Mouse (Mus musculus) neural tube, embryonic 11.5 days (tissue): ENCODE data around the gene Chst11. TPM values are rescaled to one million over a fixed set of nuclear protein-coding genes. Genes with fewer than 3 reads are reported as not detected.

Experiments
- ATAC-seq: fragments of 200-750 bp; cut with Nextera tagmentation; 2 replicates; pipeline ENCODE4 v1.8.0; 2017; ENCODE audit warnings: moderate number of reproducible peaks, mild to moderate bottlenecking, moderate TSS enrichment, moderate library complexity; ENCODE audit not compliant: insufficient read depth, low FRiP score, low TSS enrichment
- DNase-seq: peaks from one replicate; pipeline ENCODE4 v3.0.0-alpha.2; 2015; ENCODE audit warnings: low spot score
- H3K27ac ChIP-seq: fragments of 300-500 bp; sonication (generic); 2 replicates; pipeline ENCODE4 v1.5.1; 2014; ENCODE audit warnings: low read depth, mild to moderate bottlenecking, low read length
- H3K27me3 ChIP-seq: fragments of 300-500 bp; sonication (generic); 2 replicates; pipeline ENCODE4 v1.6.1; 2014; ENCODE audit warnings: mild to moderate bottlenecking, low read length, mixed read lengths; ENCODE audit not compliant: control insufficient read depth, insufficient read depth
- H3K36me3 ChIP-seq: fragments of 300-500 bp; sonication (generic); 2 replicates; pipeline ENCODE4 v1.6.1; 2014; ENCODE audit warnings: mild to moderate bottlenecking, low read length, moderate library complexity, mixed read lengths; ENCODE audit not compliant: control insufficient read depth, insufficient read depth
- H3K4me1 ChIP-seq: fragments of 300-500 bp; sonication (generic); 2 replicates; pipeline ENCODE4 v1.6.1; 2014; ENCODE audit warnings: low read length, mixed read lengths; ENCODE audit not compliant: control insufficient read depth, insufficient read depth
- H3K4me2 ChIP-seq: fragments of 300-500 bp; sonication (generic); 2 replicates; pipeline ENCODE4 v1.6.1; 2014; ENCODE audit warnings: low read depth, mild to moderate bottlenecking, moderate library complexity
- H3K4me3 ChIP-seq: fragments of 300-500 bp; sonication (generic); 2 replicates; pipeline ENCODE4 v1.5.1; 2014; ENCODE audit warnings: low read depth, low read length
- H3K9ac ChIP-seq: fragments of 300-500 bp; sonication (generic); 2 replicates; pipeline ENCODE4 v1.6.1; 2014; ENCODE audit warnings: mild to moderate bottlenecking, low read length
- H3K9me3 ChIP-seq: fragments of 300-500 bp; sonication (generic); 2 replicates; pipeline ENCODE4 v1.6.1; 2016; ENCODE audit warnings: low read length; ENCODE audit not compliant: control insufficient read depth
- WGBS: fragments of 180-500 bp; shearing (Covaris S2); extraction: QIAGEN DNeasy Blood & Tissue Kit; methylation state at CpG from one replicate; pipeline ENCODE4 v1.1.7; 2014; 5-methylcytosine and 5-hydroxymethylcytosine counted together
- polyA plus RNA-seq: library from polyadenylated mRNA; unstranded; fragments of >200 nt; fragmentation: Nextera tagmentation; extraction: Ambion mirVana; gene quantifications from 2 replicates; pipeline ENCODE4 v1.2.1, GENCODE M21; 2014

Gene Chst11
- polyA plus RNA-seq, 1 experiment from 2014 or later: 2.5 TPM

DNA sequence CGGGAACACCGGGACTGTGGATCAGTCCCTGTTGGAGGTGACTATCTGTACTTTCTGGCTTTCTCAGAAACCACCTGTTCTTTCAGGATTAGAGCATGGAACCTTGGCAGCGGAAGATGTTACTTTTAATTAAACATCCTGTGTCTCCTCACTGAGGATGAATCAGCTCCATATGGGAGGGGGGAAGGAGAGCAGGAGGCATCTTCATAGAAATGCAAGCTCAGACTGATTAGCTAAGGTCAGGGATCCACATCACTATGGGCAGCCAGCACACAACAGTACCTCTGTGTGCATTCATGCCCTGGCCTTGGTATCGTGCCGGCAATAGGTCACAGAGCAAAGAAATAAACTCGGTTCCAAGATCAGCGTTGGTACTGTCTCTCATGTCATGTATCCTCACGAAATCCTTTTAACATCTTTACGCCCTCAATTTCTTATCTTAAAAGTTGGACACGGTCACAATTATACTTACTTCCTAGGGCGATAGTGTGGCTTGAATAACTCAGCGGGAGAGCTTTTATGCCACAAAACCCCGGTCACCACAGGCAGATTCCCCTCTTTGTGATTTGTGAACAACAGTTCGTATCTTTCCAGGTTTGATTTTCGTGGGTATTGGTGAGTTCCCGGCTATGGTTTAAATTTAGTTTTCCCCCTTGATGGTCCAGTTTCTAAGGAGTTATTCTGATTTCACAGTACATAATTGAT, 148.7 kb downstream of the Chst11 start:
- Histone ChIP-seq H3K36me3 (no peaks in the 10 kb centered on the region), H3K4me3 (no peak overlapping the region), H3K4me2 (no peak overlapping the region; the same call in 1 of the 2 replicates), H3K4me1 (peaks cover 25% of the 10 kb centered on the region), H3K9ac (no peak overlapping the region), H3K27me3 (no peaks in the 10 kb centered on the region), H3K27ac (no peak overlapping the region), H3K9me3 (no peaks in the 10 kb centered on the region)
- DNase-seq (no peak), ATAC-seq (no peak)
- 25% methylated on average over 16 of the region's 16 CpGs for WGBS

DNA sequence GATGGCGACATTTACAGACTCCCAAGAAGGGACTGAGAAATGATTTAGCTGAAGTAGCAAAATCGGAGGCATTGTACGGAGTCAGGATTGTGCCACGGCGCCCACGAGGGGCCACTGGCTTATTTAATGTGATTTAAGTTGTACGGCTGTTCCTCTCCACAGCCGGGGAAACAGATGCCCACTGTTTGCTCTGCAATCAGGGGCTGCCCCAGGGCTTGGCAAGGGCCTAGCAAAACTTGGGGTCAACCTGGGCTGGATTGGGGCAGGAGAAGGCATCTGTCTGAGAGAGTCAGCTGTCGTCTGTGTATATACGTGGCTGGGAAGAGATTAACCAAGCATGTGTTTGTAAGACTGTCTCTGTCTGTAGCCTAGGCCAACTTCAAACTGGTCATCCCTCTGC, 149.6 kb downstream of the Chst11 start:
- Histone ChIP-seq H3K4me2 (no peak overlapping the region), H3K4me3 (no peak overlapping the region), H3K27me3 (no peaks in the 10 kb centered on the region), H3K9ac (no peak overlapping the region), H3K9me3 (no peaks in the 10 kb centered on the region), H3K4me1 (peaks cover 27% of the 10 kb centered on the region), H3K27ac (0 out of 2 replicates have a peak overlapping the region, but pooled peaks have one; percentile 39), H3K36me3 (no peaks in the 10 kb centered on the region)
- WGBS: 25% methylated on average over 10 of the region's 10 CpGs
- DNase-seq (no peak), ATAC-seq (no peak)

DNA sequence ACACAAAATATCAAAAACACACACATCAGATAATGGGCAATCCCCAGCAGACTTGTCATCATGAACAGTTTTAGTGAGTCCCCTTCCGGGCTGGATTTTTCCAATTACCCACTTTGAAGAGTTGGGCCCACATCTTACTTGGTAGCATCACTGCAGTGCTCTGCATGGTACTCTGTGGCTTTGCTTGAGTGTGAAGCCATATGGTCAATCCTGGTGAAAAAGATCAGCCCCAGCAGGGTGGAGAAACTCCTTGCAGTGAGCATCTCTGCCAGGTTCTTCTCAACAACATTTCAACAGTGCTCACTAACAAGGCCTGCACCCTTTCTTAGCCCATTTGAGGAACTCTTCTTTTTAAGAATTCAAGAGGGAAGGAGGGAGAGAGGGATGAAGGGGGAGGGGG, 150.7 kb downstream of the Chst11 start:
- Histone ChIP-seq H3K4me1 (peaks cover 29% of the 10 kb centered on the region), H3K4me2 (no peak overlapping the region), H3K36me3 (no peaks in the 10 kb centered on the region), H3K9ac (no peak overlapping the region), H3K9me3 (no peaks in the 10 kb centered on the region), H3K4me3 (no peak overlapping the region), H3K27me3 (no peaks in the 10 kb centered on the region), H3K27ac (no peak overlapping the region)
- WGBS: 86% methylated on average over 1 of the region's 1 CpGs
- ATAC-seq (no peak), DNase-seq (no peak)

DNA sequence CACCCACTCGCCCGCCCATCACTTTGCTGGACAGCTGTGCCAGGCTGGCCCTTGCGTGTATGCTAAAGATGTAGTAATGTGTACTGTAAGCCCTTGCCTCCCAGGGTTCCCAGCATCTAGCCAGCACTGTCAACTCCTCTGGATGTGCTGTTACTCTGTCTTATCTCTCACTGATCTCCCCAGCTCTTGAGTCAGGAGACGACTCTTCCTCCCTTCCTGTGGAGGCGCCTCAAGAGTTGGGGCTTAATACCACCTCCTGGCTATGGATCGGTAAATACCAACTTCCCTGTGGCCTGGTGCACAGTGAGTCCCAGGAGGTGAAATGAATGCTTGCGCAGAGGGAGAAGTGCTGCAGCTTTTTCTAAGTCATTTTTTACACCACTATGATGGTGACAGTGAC, 151.8 kb downstream of the Chst11 start:
- no peaks in the 10 kb centered on the region for H3K27me3 ChIP-seq
- 82% methylated on average over 7 of the region's 7 CpGs for WGBS

DNA sequence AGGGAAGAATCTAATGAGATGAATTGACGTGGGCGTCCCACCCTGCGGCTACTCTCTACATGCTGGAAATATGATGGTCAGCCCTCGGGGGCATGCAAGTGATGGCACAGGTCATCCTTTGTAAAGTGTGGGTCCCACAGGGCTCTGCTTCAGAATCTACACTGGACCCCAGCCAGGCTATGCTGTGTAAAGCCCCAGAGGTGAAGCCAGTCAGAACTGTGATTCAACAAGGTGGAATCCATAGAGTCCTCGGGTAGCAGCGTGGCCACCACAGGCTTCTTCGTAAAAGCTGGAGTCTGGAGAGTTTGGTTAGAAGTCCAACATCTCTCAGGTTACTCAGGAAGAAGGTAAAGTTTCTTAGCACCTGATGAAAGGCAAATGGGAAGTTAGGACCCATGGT, 154.0 kb downstream of the Chst11 start:
- ATAC-seq (no peak), DNase-seq (no peak)
- Histone ChIP-seq H3K4me1 (peaks cover 25% of the 10 kb centered on the region), H3K36me3 (no peaks in the 10 kb centered on the region), H3K27me3 (no peaks in the 10 kb centered on the region), H3K27ac (no peak overlapping the region), H3K9me3 (no peaks in the 10 kb centered on the region), H3K4me3 (no peak overlapping the region), H3K9ac (no peak overlapping the region), H3K4me2 (no peak overlapping the region)
- 87% methylated on average over 7 of the region's 7 CpGs for WGBS

More for the DNA sequence above, 151.8 kb downstream of the Chst11 start:
- no peak overlapping the region for H3K4me3 ChIP-seq
- no peak overlapping the region for H3K4me2 ChIP-seq
- H3K4me1 ChIP-seq: peaks cover 29% of the 10 kb centered on the region
- H3K9me3 ChIP-seq: no peaks in the 10 kb centered on the region
- ATAC-seq (no peak), DNase-seq (no peak)
- no peak overlapping the region for H3K27ac ChIP-seq
- no peak overlapping the region for H3K9ac ChIP-seq
- H3K36me3 ChIP-seq: no peaks in the 10 kb centered on the region

DNA sequence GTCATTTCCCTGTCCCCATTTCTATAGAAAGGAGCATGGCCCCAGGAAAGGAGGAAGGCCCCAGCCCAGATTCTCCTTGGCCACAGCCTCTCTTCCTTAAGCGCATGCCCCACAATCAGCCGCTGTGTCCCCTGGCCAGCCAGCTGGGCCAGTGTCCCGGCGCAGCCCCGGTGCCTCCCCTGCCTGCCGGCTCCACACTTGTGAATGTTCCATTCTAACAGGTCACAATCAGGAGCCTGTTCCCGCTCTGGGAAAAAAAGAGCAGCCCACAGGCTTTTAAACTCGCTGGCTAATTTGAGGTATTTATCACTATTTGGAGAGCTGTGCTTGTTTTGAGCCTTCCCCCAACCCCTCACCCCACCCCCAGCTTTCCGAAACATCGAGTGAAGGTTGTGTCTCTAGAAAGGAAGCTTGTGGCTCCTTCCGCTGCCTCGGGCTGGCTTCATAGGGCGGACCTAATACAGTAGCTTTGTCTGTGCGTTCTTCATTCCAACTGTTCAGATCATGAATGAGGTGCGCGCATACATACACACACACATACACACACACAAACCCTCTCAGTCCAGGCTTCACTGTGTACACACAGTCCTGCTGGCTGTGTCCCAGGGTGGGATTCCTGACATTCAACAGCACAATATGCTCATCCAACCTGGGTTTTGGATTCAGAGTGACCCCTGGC, 155.1 kb downstream of the Chst11 start:
- H3K27me3 ChIP-seq: no peaks in the 10 kb centered on the region
- DNase-seq (peak; percentile 37), ATAC-seq (no peak)
- H3K9ac ChIP-seq: no peak overlapping the region
- no peak overlapping the region for H3K4me3 ChIP-seq
- H3K36me3 ChIP-seq: no peaks in the 10 kb centered on the region
- H3K4me1 ChIP-seq: peaks cover 16% of the 10 kb centered on the region
- 56% methylated on average over 16 of the region's 16 CpGs for WGBS
- no peak overlapping the region for H3K27ac ChIP-seq
- no peaks in the 10 kb centered on the region for H3K9me3 ChIP-seq
- H3K4me2 ChIP-seq: no peak overlapping the region

DNA sequence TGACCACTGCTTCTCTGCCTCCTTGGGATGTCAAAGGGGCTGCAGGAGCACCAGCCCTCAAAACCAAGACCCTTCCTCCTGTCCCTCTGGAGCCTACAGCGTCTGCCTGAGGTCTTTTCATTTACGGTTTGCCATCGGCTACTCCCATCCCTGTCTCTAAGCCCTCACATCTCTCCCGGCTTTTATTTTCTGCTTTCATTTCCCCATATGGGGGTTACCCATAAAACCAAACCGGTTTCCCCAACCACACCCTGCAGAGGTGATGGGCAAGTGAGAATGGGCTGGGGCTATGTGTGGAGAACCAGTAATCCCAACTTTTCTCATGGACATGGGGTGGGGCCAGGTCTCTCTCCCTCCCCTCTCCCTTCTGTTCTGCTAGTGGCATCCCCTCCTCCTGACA, 156.1 kb downstream of the Chst11 start:
- DNase-seq: no peak
- Histone ChIP-seq H3K27ac (no peak overlapping the region), H3K9me3 (no peaks in the 10 kb centered on the region), H3K4me1 (peaks cover 27% of the 10 kb centered on the region), H3K9ac (no peak overlapping the region), H3K4me3 (no peak overlapping the region), H3K4me2 (no peak overlapping the region), H3K36me3 (no peaks in the 10 kb centered on the region), H3K27me3 (no peaks in the 10 kb centered on the region)
- WGBS: 93% methylated on average over 5 of the region's 5 CpGs
- no peak for ATAC-seq

DNA sequence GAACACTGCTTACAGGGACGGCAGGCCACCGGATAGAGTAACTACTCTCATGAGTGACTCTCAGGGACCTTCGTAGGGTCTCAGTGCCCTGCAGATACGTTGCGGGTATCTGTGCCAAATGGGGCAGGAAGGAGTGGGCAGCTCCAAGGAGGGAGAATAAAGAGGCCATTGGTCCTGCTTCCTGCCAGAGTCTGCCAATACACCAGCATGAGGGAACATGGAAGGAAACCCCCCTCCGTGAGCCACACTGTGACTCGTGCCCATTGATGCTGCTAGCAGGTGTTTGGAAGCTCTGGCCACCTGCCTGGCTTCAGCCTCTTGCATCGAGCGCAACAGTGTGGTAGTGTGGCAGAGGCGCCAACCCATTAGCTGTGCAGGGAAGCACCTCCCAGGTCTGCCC, 157.8 kb downstream of the Chst11 start:
- Histone ChIP-seq H3K9me3 (no peaks in the 10 kb centered on the region), H3K4me2 (no peak overlapping the region), H3K9ac (no peak overlapping the region), H3K27me3 (no peaks in the 10 kb centered on the region), H3K4me1 (peaks cover 24% of the 10 kb centered on the region), H3K36me3 (no peaks in the 10 kb centered on the region), H3K27ac (no peak overlapping the region), H3K4me3 (no peak overlapping the region)
- DNase-seq (no peak), ATAC-seq (no peak)
- 94% methylated on average over 10 of the region's 10 CpGs for WGBS

DNA sequence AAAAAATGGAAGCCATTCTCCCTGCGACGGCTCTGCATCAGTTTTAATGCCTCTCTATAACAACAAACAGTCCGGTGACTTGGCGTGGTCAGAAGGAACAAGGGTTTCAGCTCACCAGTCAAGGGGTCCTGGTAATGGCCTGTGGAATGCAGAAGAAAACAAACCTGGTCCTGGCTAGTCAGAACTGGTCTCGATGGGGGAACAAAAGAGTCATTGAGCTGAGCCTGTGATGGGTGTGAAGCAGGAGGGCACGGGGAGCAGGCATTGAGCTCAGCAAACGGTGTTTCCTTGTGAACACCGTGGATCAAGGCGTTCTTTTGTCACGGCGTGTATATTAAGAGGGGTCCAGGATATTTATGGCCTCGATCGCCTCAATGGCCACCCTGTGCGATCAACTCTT, 160.5 kb downstream of the Chst11 start:
- peaks cover 21% of the 10 kb centered on the region for H3K4me1 ChIP-seq
- H3K4me3 ChIP-seq: no peak overlapping the region
- no peaks in the 10 kb centered on the region for H3K36me3 ChIP-seq
- DNase-seq: peak; percentile 45
- H3K27ac ChIP-seq: peak overlapping the region; percentile 44; the same call in 1 of the 2 replicates
- H3K9ac ChIP-seq: peak overlapping the region; percentile 14; the same call in 1 of the 2 replicates
- H3K4me2 ChIP-seq: no peak overlapping the region
- no peaks in the 10 kb centered on the region for H3K9me3 ChIP-seq
- WGBS: 15% methylated on average over 14 of the region's 14 CpGs
- ATAC-seq: peak; percentile 76
- H3K27me3 ChIP-seq: no peaks in the 10 kb centered on the region
